Mouse (Mus musculus): ENCODE measurements around the gene Coro1c.

DNA sequence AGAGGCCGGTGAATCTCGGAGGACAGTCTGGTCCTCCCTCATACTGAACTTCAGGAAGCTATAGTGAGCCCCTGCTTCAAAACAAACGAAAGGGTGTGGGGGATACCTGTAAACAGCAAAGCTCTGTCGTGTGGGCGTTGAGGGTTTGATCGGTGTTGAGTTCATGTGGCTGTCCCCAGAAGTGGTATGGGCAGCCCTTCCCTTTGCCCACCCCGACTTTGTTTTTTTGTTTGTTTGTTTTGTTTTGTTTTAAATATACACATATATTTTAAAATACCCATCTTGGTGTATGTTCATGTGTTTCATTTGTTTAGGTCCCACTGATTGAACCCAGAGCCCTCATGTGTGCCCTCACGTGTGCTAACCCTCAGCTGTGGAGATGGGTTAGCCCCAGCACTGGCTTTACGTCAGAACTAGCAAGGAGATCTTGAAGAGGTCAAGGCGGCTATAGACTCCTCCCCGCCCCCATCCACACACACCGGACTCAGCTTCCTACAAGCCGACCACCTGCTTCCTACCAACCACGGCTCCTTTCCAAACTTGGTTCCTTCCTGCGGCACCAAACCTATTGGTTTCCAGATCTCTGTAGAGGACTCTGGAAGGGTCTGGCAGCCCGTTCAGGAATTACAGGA is 75.1 kb downstream of the Coro1c start:
- no peak for TF ChIP-seq USF1 (IDR thresholded peaks at IDR 0.05; ENCODE audit: low read depth, low read length)
- no peak for TF ChIP-seq EP300 (IDR thresholded peaks at IDR 0.05; ENCODE audit: low read depth in 1 of 2, low read length in 2 of 2)
- no peak for TF ChIP-seq CTCF (IDR thresholded peaks at IDR 0.05 in 2 of 3, conservative IDR thresholded peaks at IDR 0.05 in 1 of 3; ENCODE audit: control insufficient read depth in 1 of 3, insufficient read depth in 1 of 3, low read depth in 2 of 3, low read length in 3 of 3, poor library complexity in 1 of 3, severe bottlenecking in 1 of 3)
- no peak for TF ChIP-seq POLR2A (IDR thresholded peaks at IDR 0.05; ENCODE audit: control insufficient read depth in 1 of 2, insufficient read depth in 1 of 2, low read depth in 1 of 2, low read length in 2 of 2, poor library complexity in 1 of 2)
- TF ChIP-seq CHD1 (IDR thresholded peaks at IDR 0.05; ENCODE audit: low read depth, low read length): no peak
- TF ChIP-seq POLR2AphosphoS5 (IDR thresholded peaks at IDR 0.05; ENCODE audit: borderline replicate concordance, low read depth, low read length): no peak
- no peak for TF ChIP-seq BHLHE40 (IDR thresholded peaks at IDR 0.05; ENCODE audit: borderline replicate concordance, low read depth, low read length)

All from MEL (cell line).